Comparison of ENCODE assay signal across 22 mouse cellular contexts in genomic region chr14:30419458-30419857, GRCm38 (mm10). TPM values are rescaled to one million over a fixed set of nuclear protein-coding genes. Genes with fewer than 3 reads are reported as not detected.
DNase-seq lines count a peak whose midpoint lies in the region; ATAC-seq and TF ChIP-seq lines count a peak whose summit lies in the region.
"Had no signal": no experiment of that assay in that cellular context is flagged by ENCODE, and none has a peak within 500 bp of the region (broad histone marks: within the 10 kb centered on the region; RNA-seq: fewer than 3 reads in every experiment).

No protein-coding gene starts in this region.

- peaks cover 6% of the 10 kb centered on the region; the same call in 1 of the 2 replicates for H3K4me1 ChIP-seq in hindbrain, embryonic 15.5 days (replicated peaks)
- no peaks in the 10 kb centered on the region for H3K4me1 ChIP-seq in hindbrain, embryonic 11.5 days (replicated peaks; ENCODE audit: control insufficient read depth, insufficient read depth, low read length)
- H3K4me1 ChIP-seq in lung, postnatal 0 days (ENCODE audit: insufficient read depth, low read depth, low read length) = no peaks in the 10 kb centered on the region
- peaks cover 13% of the 10 kb centered on the region for H3K4me1 ChIP-seq in neural tube, embryonic 13.5 days (replicated peaks)
- H3K4me1 ChIP-seq: embryonic facial prominence, embryonic 12.5 days; forebrain, embryonic 13.5 days; limb, embryonic 13.5 days; liver, embryonic 12.5 days; midbrain, embryonic 13.5 days had no signal

- 0 out of 2 replicates have a peak overlapping the region, but pooled peaks have one; percentile 13 for H3K4me2 ChIP-seq in hindbrain, embryonic 15.5 days
- H3K4me2 ChIP-seq in hindbrain, embryonic 11.5 days (replicated peaks; ENCODE audit: low read depth, low read length) = no peak overlapping the region
- no peak overlapping the region for H3K4me2 ChIP-seq in lung, postnatal 0 days (replicated peaks; ENCODE audit: low read depth, low read length)
- H3K4me2 ChIP-seq in neural tube, embryonic 13.5 days = peak overlapping the region; percentile 11; the same call in 1 of the 2 replicates
- H3K4me2 ChIP-seq: embryonic facial prominence, embryonic 12.5 days; forebrain, embryonic 13.5 days; limb, embryonic 13.5 days; liver, embryonic 12.5 days; midbrain, embryonic 13.5 days had no signal

- H3K9me3 ChIP-seq in hindbrain, embryonic 15.5 days = no peaks in the 10 kb centered on the region
- H3K9me3 ChIP-seq in hindbrain, embryonic 11.5 days (ENCODE audit: control insufficient read depth, low read length) = no peaks in the 10 kb centered on the region; the same call in 1 of the 2 replicates
- H3K9me3 ChIP-seq in lung, postnatal 0 days (ENCODE audit: low read length) = no peaks in the 10 kb centered on the region
- H3K9me3 ChIP-seq in neural tube, embryonic 13.5 days = no peaks in the 10 kb centered on the region
- H3K9me3 ChIP-seq: embryonic facial prominence, embryonic 12.5 days; forebrain, embryonic 13.5 days; limb, embryonic 13.5 days; liver, embryonic 12.5 days; midbrain, embryonic 13.5 days had no signal

- no peaks in the 10 kb centered on the region for H3K36me3 ChIP-seq in hindbrain, embryonic 15.5 days
- H3K36me3 ChIP-seq in hindbrain, embryonic 11.5 days (ENCODE audit: control insufficient read depth, insufficient read depth, low read length) = no peaks in the 10 kb centered on the region
- H3K36me3 ChIP-seq in lung, postnatal 0 days (ENCODE audit: insufficient read depth, low read length) = no peaks in the 10 kb centered on the region
- H3K36me3 ChIP-seq in neural tube, embryonic 13.5 days = no peaks in the 10 kb centered on the region
- H3K36me3 ChIP-seq: embryonic facial prominence, embryonic 12.5 days; limb, embryonic 13.5 days; liver, embryonic 12.5 days; midbrain, embryonic 13.5 days had no signal

- no peak overlapping the region for H3K4me3 ChIP-seq in hindbrain, embryonic 15.5 days
- no peak overlapping the region for H3K4me3 ChIP-seq in hindbrain, embryonic 11.5 days (ENCODE audit: low read depth, low read length)
- H3K4me3 ChIP-seq in lung, postnatal 0 days (ENCODE audit: low read depth, low read length) = no peak overlapping the region
- no peak overlapping the region for H3K4me3 ChIP-seq in neural tube, embryonic 13.5 days
- H3K4me3 ChIP-seq: embryonic facial prominence, embryonic 12.5 days; forebrain, embryonic 13.5 days; heart, adult 2 months; limb, embryonic 13.5 days; liver, embryonic 12.5 days; midbrain, embryonic 13.5 days had no signal

- no peak for DNase-seq in hindbrain, embryonic 11.5 days (ENCODE audit: low spot score)
- peak; percentile 32 for DNase-seq in lung, postnatal 0 days (ENCODE audit: low spot score)
- no peak for DNase-seq in lung, postnatal 14 days
- no peak for DNase-seq in right cerebral cortex, adult 2 months (ENCODE audit: low spot score in 2 of 2)
- DNase-seq in left cerebral cortex, adult 8-10 months (ENCODE audit: low spot score in 2 of 2) = no peak
- DNase-seq: adrenal gland, postnatal 25 days; cerebellum, postnatal 10 days; gastrocnemius, postnatal 36 days; heart, adult 2 months; kidney, adult 8-10 months; kidney, postnatal 4 days; lung, adult 18-20 months; right cerebral cortex, postnatal 4 days; thymus, postnatal 25 days had no signal

- no peak overlapping the region for H3K27ac ChIP-seq in hindbrain, embryonic 15.5 days (replicated peaks)
- no peak overlapping the region for H3K27ac ChIP-seq in hindbrain, embryonic 11.5 days (ENCODE audit: low read depth, low read length)
- H3K27ac ChIP-seq in lung, postnatal 0 days (ENCODE audit: low read length) = no peak overlapping the region; the same call in 1 of the 2 replicates
- H3K27ac ChIP-seq in neural tube, embryonic 13.5 days (replicated peaks) = no peak overlapping the region
- H3K27ac ChIP-seq: embryonic facial prominence, embryonic 12.5 days; forebrain, embryonic 13.5 days; heart, adult 2 months; hindbrain, postnatal 0 days; limb, embryonic 13.5 days; liver, embryonic 12.5 days; midbrain, embryonic 13.5 days had no signal

- H3K27me3 ChIP-seq in hindbrain, embryonic 15.5 days = no peaks in the 10 kb centered on the region
- no peaks in the 10 kb centered on the region for H3K27me3 ChIP-seq in hindbrain, embryonic 11.5 days (ENCODE audit: control insufficient read depth, insufficient read depth, low read length)
- H3K27me3 ChIP-seq in lung, postnatal 0 days (replicated peaks; ENCODE audit: insufficient read depth, low read length) = no peaks in the 10 kb centered on the region
- H3K27me3 ChIP-seq in neural tube, embryonic 13.5 days = no peaks in the 10 kb centered on the region
- H3K27me3 ChIP-seq: embryonic facial prominence, embryonic 12.5 days; forebrain, embryonic 13.5 days; limb, embryonic 13.5 days; liver, embryonic 12.5 days; midbrain, embryonic 13.5 days had no signal

- TF ChIP-seq CTCF in lung, postnatal 0 days (IDR thresholded peaks at IDR 0.05) = no peak

- no peak overlapping the region for H3K9ac ChIP-seq in hindbrain, embryonic 15.5 days
- H3K9ac ChIP-seq in hindbrain, embryonic 11.5 days (ENCODE audit: low read depth, low read length) = no peak overlapping the region
- no peak overlapping the region for H3K9ac ChIP-seq in lung, postnatal 0 days (replicated peaks; ENCODE audit: low read depth)
- no peak overlapping the region for H3K9ac ChIP-seq in neural tube, embryonic 13.5 days
- H3K9ac ChIP-seq: embryonic facial prominence, embryonic 12.5 days; forebrain, embryonic 13.5 days; limb, embryonic 13.5 days; liver, embryonic 12.5 days; midbrain, embryonic 13.5 days had no signal

- no peak for ATAC-seq in hindbrain, embryonic 15.5 days (ENCODE audit: low FRiP score, low read depth)
- no peak for ATAC-seq in hindbrain, embryonic 11.5 days (ENCODE audit: low FRiP score)
- ATAC-seq in lung, postnatal 0 days = no peak
- 0 out of 2 replicates have a peak, but pooled peaks have one; percentile 15 for ATAC-seq in neural tube, embryonic 13.5 days (ENCODE audit: low read depth)
- ATAC-seq: forebrain, embryonic 13.5 days; hindbrain, postnatal 0 days; liver, embryonic 12.5 days; midbrain, embryonic 13.5 days had no signal

- WGBS in hindbrain, embryonic 15.5 days = 53% methylated on average over 7 of the region's 7 CpGs
- WGBS in hindbrain, embryonic 11.5 days = 82% methylated on average over 7 of the region's 7 CpGs
- WGBS in lung, postnatal 0 days = 41% methylated on average over 7 of the region's 7 CpGs
- 57% methylated on average over 7 of the region's 7 CpGs for WGBS in neural tube, embryonic 13.5 days

- no peak for TF ChIP-seq EP300 in lung, postnatal 0 days (IDR thresholded peaks at IDR 0.05)

RNA-seq across cellular contexts. Expression of gene Dcp1a, which starts 59.9 kb away (rescaled TPM):
- polyA plus RNA-seq in hindbrain, embryonic 15.5 days (2015; fragmentation: Nextera tagmentation; extraction: Ambion mirVana) = 16.2 and 18.3 TPM in 2 replicates
- 25.4 and 27.4 TPM in 2 replicates for polyA plus RNA-seq in hindbrain, embryonic 11.5 days (2014; fragmentation: Nextera tagmentation; extraction: Ambion mirVana)
- polyA plus RNA-seq in lung, postnatal 0 days (2015; fragmentation: Nextera tagmentation; extraction: Ambion mirVana) = 8.8 and 9.0 TPM in 2 replicates
- 19.0 and 20.0 TPM in 2 replicates for polyA plus RNA-seq in neural tube, embryonic 13.5 days (2015; fragmentation: Nextera tagmentation; extraction: Ambion mirVana)
- total RNA-seq in left cerebral cortex, adult 8-10 months (2022) = 10 to 100 TPM; 20.2 to 25.2 (median 24.3) TPM

Comparison
In these comparisons a context has a peak if more than half of its experiments do, and no peak if none do; other contexts are left out.
1. H3K4me2 ChIP-seq: peak in hindbrain, embryonic 15.5 days (single experiment) and neural tube, embryonic 13.5 days (single experiment); none in hindbrain, embryonic 11.5 days (single experiment) and lung, postnatal 0 days (single experiment).